Mouse (Mus musculus) cerebellum, adult 2 months (tissue): ENCODE data around the gene Serpinb9b.

Experiments
- CTCF ChIP-seq: fragments of 200-500 bp; IDR thresholded peaks from 2 replicates; pipeline ENCODE4 v1.5.1; 2011; ENCODE audit warnings: low read depth, mild to moderate bottlenecking, control low read depth, low read length, moderate library complexity, borderline replicate concordance; ENCODE audit not compliant: insufficient read depth
- POLR2A ChIP-seq: fragments of 200-500 bp; IDR thresholded peaks from 2 replicates; pipeline ENCODE4 v1.6.1; 2011; ENCODE audit warnings: low read length, control low read depth, borderline replicate concordance; ENCODE audit not compliant: insufficient read depth

DNA sequence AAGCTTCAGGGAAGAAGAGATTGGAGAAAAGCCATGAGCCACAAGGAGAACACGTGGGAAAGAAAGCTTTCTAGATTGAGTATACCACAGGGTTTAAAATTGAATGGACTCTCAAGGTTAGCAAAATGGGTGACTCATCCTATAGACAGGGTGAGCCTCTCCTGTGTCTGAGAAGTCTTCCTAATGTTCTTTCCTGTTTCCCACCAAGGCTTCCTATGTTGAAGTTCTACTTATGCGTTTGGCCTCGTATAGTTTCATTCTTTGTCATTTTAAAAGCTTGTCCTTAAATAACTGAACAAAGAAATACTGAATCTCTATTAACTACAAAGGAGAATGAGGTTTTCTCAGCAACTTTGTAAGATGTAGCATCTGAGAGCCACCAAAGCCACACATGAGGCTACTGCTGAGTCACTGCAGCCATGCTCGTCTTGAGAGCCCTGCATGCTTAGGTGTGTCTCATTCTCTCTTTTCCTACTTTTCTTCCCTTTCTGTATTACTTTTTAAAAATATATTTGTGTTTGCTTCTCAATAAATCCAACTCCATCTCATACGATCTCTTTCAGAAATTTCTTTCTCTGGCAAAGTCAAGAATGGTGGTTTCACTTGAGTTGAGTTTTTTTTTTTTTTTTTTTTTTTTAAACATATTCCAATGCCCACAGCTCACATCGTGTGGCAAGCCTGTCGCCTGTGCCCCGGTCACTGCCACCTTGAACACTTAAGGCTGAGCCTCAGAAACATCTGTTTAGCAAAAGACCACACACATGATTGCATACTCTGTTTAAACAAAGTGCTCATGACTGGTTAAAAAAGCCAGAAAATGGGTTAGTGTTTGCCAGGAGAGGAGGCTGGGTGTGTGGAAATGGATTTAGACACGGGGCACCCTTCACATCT is 23.4 kb upstream of the Serpinb9b start:
- TF ChIP-seq CTCF, result no peak
- TF ChIP-seq POLR2A, result no peak
